Mouse (Mus musculus): ENCODE measurements around the gene Perp. TPM values are rescaled to one million over a fixed set of nuclear protein-coding genes. Genes with fewer than 3 reads are reported as not detected.

Perp gene
- total RNA-seq (2017), result 2.4 to 14.3 TPM (median 11.1 TPM) in 3 replicates

GRCm38 (mm10) chr10:18844441-18845286, at the start of gene Perp:
TSS of gene Perp (plus strand) at chr10:18845020.
- ATAC-seq (replicated peaks; ENCODE audit: insufficient number of reproducible peaks, low FRiP score, low TSS enrichment, poor library complexity, severe bottlenecking), result 0 out of 2 replicates have a peak, but pooled peaks have one; percentile 13

DNA sequence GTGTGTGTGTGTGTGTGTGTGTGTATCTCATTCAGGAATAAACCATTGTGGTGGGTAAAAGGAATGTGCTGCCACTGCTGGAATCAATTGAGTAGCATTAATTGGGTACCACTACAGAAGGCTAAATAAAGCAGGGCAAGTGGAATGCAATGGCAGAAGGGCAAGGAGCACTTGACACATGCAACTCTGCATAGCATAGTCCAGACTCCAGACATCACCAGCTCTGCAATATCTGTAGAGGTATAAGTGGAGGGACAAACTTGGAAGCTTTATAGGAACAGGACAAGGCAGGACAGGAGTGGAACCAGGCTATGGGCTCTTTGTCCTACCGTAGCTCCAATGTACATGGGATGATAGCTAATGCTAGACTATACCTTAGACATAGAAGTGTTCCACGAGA, 33.1 kb upstream of the Perp start:
- ATAC-seq (replicated peaks; ENCODE audit: insufficient number of reproducible peaks, low FRiP score, low TSS enrichment, poor library complexity, severe bottlenecking), result no peak

GRCm38 (mm10) chr10:18816560-18816959, 28.3 kb upstream of the Perp start:
- no peak for ATAC-seq (replicated peaks; ENCODE audit: insufficient number of reproducible peaks, low FRiP score, low TSS enrichment, poor library complexity, severe bottlenecking)

GRCm38 (mm10) chr10:18825143-18825542, 19.7 kb upstream of the Perp start:
- ATAC-seq (replicated peaks; ENCODE audit: insufficient number of reproducible peaks, low FRiP score, low TSS enrichment, poor library complexity, severe bottlenecking), result no peak

GRCm38 (mm10) chr10:18826107-18826506, 18.7 kb upstream of the Perp start:
- no peak for ATAC-seq (replicated peaks; ENCODE audit: insufficient number of reproducible peaks, low FRiP score, low TSS enrichment, poor library complexity, severe bottlenecking)

DNA sequence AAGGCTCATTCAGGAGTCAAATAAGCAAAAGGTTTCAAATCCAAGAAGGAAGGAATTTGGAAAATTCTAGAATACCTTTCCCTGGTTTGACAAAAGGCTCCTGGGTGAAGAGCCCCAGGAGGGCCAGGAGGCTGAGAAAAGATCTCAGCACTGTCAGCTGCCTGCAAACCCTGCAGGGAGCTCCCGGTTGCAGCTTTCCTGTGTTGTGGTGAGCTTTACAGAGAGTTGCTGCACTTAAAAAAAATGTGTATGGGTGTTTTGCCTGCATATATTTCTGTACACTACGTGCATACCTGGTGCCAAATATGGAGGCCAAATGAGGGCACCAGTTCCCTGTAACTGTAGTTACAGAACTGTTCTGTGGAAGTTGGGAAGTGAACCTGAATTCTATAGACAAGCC, 16.9 kb upstream of the Perp start:
- no peak for ATAC-seq (replicated peaks; ENCODE audit: insufficient number of reproducible peaks, low FRiP score, low TSS enrichment, poor library complexity, severe bottlenecking)

GRCm38 (mm10) chr10:18830359-18830758, 14.5 kb upstream of the Perp start:
- ATAC-seq (replicated peaks; ENCODE audit: insufficient number of reproducible peaks, low FRiP score, low TSS enrichment, poor library complexity, severe bottlenecking), result no peak

- ATAC-seq (replicated peaks; ENCODE audit: insufficient number of reproducible peaks, low FRiP score, low TSS enrichment, poor library complexity, severe bottlenecking), result 0 out of 2 replicates have a peak, but pooled peaks have one; percentile 27
These were observed 13.0 kb upstream of the Perp start for GRCm38 (mm10) chr10:18831823-18832222.

DNA sequence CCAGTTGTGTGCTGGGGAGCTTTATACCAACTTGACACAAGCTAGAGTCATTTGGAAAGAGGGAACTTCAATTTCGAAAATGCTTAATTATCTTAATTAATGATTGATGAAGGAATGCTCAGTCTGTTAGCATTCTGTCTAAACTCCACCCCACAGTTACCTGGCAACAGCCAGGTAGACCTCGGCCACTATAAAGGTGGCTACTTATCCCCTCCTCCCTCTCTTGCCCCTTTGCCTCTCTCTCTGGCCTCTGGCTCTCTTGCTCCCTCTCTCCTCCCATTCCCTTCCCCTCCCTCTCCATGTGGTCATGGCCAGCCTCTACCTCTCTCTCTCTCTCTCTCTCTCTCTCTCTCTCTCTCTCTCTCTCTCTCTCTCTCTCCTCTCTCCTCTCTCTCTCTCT, 10.4 kb upstream of the Perp start:
- ATAC-seq (replicated peaks; ENCODE audit: insufficient number of reproducible peaks, low FRiP score, low TSS enrichment, poor library complexity, severe bottlenecking), result no peak

DNA sequence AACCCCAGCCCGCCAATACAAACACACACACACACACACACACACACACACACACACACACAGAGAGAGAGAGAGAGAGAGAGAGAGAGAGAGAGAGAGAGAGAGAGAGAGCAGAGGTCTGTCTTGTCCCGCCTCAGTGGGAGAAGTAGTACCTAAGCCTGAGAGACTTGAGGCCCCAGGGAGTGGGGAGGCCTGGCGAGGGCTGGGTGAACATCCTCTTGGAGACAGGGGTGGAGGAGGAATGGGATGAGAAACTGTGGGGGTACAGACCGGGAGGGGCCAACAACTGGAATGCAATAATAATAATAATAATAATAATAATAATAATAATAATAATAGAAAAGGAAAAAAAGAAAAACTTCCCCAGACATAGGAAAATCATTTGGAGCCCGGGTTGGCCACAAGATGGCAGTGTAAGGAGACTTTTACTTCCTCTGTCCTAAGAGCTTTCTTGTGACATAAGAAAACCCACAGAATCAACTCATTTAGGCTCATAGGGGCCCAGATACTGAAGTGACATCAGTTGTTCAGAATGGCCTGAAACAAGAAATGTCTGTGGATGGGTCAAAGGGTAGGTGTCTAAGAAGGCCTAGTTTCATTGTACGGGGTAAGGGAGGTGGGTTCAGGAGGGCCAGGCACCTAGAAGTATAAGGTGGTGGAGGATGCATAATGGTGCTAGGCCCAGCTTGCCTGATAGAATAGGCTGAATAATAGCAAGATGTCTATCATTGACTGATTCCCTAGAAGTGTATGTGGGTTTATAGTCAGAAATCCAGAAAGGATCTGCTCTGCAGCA, 8.9 kb upstream of the Perp start:
- ATAC-seq (replicated peaks; ENCODE audit: insufficient number of reproducible peaks, low FRiP score, low TSS enrichment, poor library complexity, severe bottlenecking), result no peak; the same call in 1 of the 2 replicates

DNA sequence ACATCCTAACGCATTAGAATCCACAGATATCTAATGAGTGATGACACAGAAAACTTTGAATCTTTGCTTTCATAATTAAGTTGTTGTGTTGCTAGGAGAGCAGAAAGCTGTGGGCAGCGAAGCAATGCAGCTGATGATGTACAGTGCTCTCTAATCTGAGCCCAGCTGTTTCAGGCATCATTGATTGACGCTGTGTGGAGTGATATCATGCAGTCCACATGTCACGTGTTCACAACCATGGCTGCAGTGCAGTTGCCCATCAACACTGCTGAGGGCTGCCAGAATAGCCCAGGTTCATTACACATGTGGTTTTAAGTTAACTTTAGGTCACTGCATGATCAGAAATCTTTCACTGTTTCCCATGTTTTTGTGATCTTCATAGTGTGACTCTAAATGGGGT, 5.3 kb upstream of the Perp start:
- no peak for ATAC-seq (replicated peaks; ENCODE audit: insufficient number of reproducible peaks, low FRiP score, low TSS enrichment, poor library complexity, severe bottlenecking)

- ATAC-seq (replicated peaks; ENCODE audit: insufficient number of reproducible peaks, low FRiP score, low TSS enrichment, poor library complexity, severe bottlenecking), result no peak
These were observed 4.1 kb upstream of the Perp start for GRCm38 (mm10) chr10:18840736-18841135.

GRCm38 (mm10) chr10:18845287-18845662, 455 bp downstream of the Perp start:
- ATAC-seq (replicated peaks; ENCODE audit: insufficient number of reproducible peaks, low FRiP score, low TSS enrichment, poor library complexity, severe bottlenecking), result no peak

DNA sequence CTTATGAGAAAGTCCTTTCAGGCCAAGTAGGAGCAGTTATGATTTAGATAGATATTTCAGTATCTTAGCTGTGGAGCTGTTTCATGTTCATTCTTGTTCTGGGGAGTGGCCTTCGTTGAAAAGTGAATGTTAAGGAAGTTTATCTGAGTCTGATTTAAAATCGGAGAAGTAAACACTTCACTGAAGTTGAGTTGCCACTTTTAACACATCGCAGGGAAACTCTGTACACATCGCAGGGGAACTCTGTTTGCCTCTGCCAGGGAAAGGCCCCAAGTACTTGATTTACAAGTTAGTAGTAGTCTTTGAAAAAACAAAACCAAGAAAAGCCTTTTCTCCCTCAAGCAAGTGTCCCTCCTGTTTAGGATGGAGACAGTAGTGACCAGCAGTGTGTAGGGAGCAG, 891 bp downstream of the Perp start:
- ATAC-seq (replicated peaks; ENCODE audit: insufficient number of reproducible peaks, low FRiP score, low TSS enrichment, poor library complexity, severe bottlenecking), result no peak

- ATAC-seq (replicated peaks; ENCODE audit: insufficient number of reproducible peaks, low FRiP score, low TSS enrichment, poor library complexity, severe bottlenecking), result peak; percentile 74; the same call in 1 of the 2 replicates
These were observed 1.8 kb downstream of the Perp start for GRCm38 (mm10) chr10:18846474-18847264.

DNA sequence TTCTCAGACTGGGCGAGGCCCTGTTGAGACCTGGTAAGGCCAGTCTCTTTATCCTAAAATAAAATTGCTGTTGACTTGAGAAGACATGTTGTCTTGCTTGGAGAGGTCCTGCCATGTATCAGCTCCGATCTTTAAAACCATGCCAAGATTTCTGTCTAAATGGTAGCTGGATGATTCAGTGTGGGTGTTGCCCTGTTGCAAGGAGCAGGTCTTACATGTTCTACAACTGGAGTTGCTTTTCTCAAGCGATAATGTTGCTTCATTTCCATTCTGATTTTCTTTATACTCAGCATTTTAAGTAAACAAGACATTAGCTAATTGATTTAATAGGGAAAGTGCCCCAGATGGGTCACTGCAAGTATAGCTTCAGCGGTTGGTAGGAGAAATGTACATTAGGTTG, 5.4 kb downstream of the Perp start:
- no peak for ATAC-seq (replicated peaks; ENCODE audit: insufficient number of reproducible peaks, low FRiP score, low TSS enrichment, poor library complexity, severe bottlenecking)

GRCm38 (mm10) chr10:18853417-18853816, 8.6 kb downstream of the Perp start:
- no peak for ATAC-seq (replicated peaks; ENCODE audit: insufficient number of reproducible peaks, low FRiP score, low TSS enrichment, poor library complexity, severe bottlenecking)

DNA sequence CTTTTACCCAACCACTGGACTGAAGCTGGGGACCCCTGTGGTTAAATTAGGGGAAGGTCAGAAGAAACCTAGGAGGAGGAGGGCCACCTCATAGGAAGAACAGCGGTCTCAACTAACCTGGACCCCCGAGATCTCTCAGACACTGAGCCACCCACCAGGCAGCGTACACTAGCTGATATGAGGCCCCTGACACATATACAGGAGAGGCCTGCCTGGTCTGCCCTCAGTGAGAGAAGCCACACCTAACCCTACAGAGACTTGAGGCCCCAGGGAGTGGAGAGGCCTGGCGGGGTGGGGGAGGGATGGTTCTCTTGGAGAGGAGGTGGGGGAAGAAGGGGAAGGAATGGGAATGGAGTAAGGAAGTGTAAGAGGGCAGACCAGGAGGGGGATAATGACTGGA, 12.4 kb downstream of the Perp start:
- no peak for ATAC-seq (replicated peaks; ENCODE audit: insufficient number of reproducible peaks, low FRiP score, low TSS enrichment, poor library complexity, severe bottlenecking)

DNA sequence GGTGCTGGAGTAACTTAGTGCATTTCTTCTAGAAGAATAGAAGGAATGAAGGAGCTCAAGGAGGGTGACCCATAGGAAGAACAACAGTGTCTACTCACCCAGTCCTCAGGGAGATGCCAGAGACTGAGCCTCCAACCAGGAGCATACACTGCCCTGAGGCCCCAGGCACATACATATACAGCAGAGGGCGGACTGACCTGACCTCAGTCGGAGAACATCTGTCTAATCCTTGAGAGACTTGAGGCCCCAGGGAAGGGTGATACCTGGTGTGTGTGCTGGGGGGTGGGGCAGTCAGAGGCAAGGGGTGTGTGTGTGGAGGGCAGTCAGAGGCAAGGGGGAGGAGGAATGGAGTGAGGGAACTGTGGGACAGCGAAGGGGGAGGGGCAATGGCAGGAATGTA, 14.8 kb downstream of the Perp start:
- ATAC-seq (replicated peaks; ENCODE audit: insufficient number of reproducible peaks, low FRiP score, low TSS enrichment, poor library complexity, severe bottlenecking), result no peak
